16 mouse cellular contexts compared by ENCODE assay signal in the genomic region with DNA sequence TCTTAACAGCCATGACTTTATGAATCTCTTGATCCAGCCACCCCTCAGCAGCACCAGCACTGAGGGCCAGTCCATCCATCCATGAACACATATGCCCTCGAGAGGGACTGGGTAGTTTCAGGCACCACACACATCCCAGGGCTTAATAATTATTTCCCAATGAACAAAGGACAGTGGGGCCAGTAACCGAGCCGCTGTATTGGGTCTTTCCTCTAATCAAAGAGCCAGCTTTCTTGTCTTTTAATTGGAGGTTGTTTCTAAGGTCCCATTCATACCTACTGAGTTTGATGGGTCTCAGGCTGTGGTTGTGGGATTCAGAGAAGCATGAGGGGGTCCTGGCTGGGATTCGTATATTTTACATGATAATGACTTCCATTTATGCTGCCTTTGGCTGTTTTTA. TPM values are rescaled to one million over a fixed set of nuclear protein-coding genes. Genes with fewer than 3 reads are reported as not detected.
DNase-seq lines count a peak whose midpoint lies in the region; ATAC-seq and TF ChIP-seq lines count a peak whose summit lies in the region.
"Had no signal": no experiment of that assay in that cellular context is flagged by ENCODE, and none has a peak within 500 bp of the region (broad histone marks: within the 10 kb centered on the region; RNA-seq: fewer than 3 reads in every experiment).

No protein-coding gene starts in this region.

- H3K9me3 ChIP-seq in hindbrain, embryonic 12.5 days (replicated peaks): no peaks in the 10 kb centered on the region
- no peaks in the 10 kb centered on the region for H3K9me3 ChIP-seq in hindbrain, embryonic 11.5 days (ENCODE audit: control insufficient read depth, low read length)
- no peaks in the 10 kb centered on the region for H3K9me3 ChIP-seq in forebrain, embryonic 10.5 days
- H3K9me3 ChIP-seq in forebrain, postnatal 0 days (ENCODE audit: low read length): no peaks in the 10 kb centered on the region
- H3K9me3 ChIP-seq in neural tube, embryonic 12.5 days: no peaks in the 10 kb centered on the region
- H3K9me3 ChIP-seq: limb, embryonic 13.5 days had no signal

- no peak overlapping the region for H3K4me3 ChIP-seq in hindbrain, embryonic 12.5 days
- H3K4me3 ChIP-seq in hindbrain, embryonic 11.5 days (ENCODE audit: low read depth, low read length): no peak overlapping the region
- no peak overlapping the region for H3K4me3 ChIP-seq in forebrain, embryonic 10.5 days
- H3K4me3 ChIP-seq in forebrain, postnatal 0 days (ENCODE audit: low read depth, low read length): no peak overlapping the region
- no peak overlapping the region for H3K4me3 ChIP-seq in neural tube, embryonic 12.5 days
- H3K4me3 ChIP-seq: limb, embryonic 13.5 days had no signal

- H3K4me1 ChIP-seq in hindbrain, embryonic 12.5 days: peaks cover 2% of the 10 kb centered on the region
- H3K4me1 ChIP-seq in hindbrain, embryonic 11.5 days (replicated peaks; ENCODE audit: control insufficient read depth, insufficient read depth, low read length): no peaks in the 10 kb centered on the region; the same call in 1 of the 2 replicates
- peaks cover 28% of the 10 kb centered on the region for H3K4me1 ChIP-seq in forebrain, embryonic 10.5 days
- H3K4me1 ChIP-seq in forebrain, postnatal 0 days (ENCODE audit: insufficient read depth): no peaks in the 10 kb centered on the region
- peaks cover under 1% of the 10 kb centered on the region; the same call in 1 of the 2 replicates for H3K4me1 ChIP-seq in neural tube, embryonic 12.5 days
- H3K4me1 ChIP-seq: limb, embryonic 13.5 days had no signal

- H3K36me3 ChIP-seq in hindbrain, embryonic 12.5 days: no peaks in the 10 kb centered on the region
- H3K36me3 ChIP-seq in hindbrain, embryonic 11.5 days (ENCODE audit: control insufficient read depth, insufficient read depth, low read length): no peaks in the 10 kb centered on the region
- no peaks in the 10 kb centered on the region for H3K36me3 ChIP-seq in forebrain, embryonic 10.5 days (replicated peaks)
- H3K36me3 ChIP-seq in forebrain, postnatal 0 days (ENCODE audit: insufficient read depth): no peaks in the 10 kb centered on the region
- no peaks in the 10 kb centered on the region for H3K36me3 ChIP-seq in neural tube, embryonic 12.5 days
- H3K36me3 ChIP-seq: limb, embryonic 13.5 days had no signal

- ATAC-seq in hindbrain, embryonic 12.5 days (ENCODE audit: low FRiP score): peak; percentile 48
- ATAC-seq in hindbrain, embryonic 11.5 days (ENCODE audit: low FRiP score): no peak
- peak; percentile 89 for ATAC-seq in forebrain, postnatal 0 days
- peak; percentile 56; the same call in 1 of the 2 replicates for ATAC-seq in neural tube, embryonic 12.5 days (ENCODE audit: low FRiP score, low read depth)
- ATAC-seq: inflammation-experienced regulatory T-cells, adult 6 months had no signal

- no peak overlapping the region for H3K9ac ChIP-seq in hindbrain, embryonic 12.5 days
- H3K9ac ChIP-seq in hindbrain, embryonic 11.5 days (ENCODE audit: low read depth, low read length): no peak overlapping the region
- no peak overlapping the region for H3K9ac ChIP-seq in forebrain, postnatal 0 days
- H3K9ac ChIP-seq in neural tube, embryonic 12.5 days: no peak overlapping the region
- H3K9ac ChIP-seq: limb, embryonic 13.5 days had no signal

- TF ChIP-seq CTCF in forebrain, postnatal 0 days (IDR thresholded peaks at IDR 0.05; ENCODE audit: low read depth): no peak

- no peak for DNase-seq in hindbrain, embryonic 11.5 days (ENCODE audit: low spot score)
- DNase-seq in forebrain, embryonic 10.5 days (ENCODE audit: extremely low spot score, low spot score): no peak
- DNase-seq in forebrain, postnatal 0 days: no peak
- DNase-seq in adrenal gland, postnatal 10 days: no peak
- DNase-seq in cerebellum, adult 9-10 months: no peak
- DNase-seq: cerebellum, adult 8-10 months; lung, postnatal 36 days; thymus, postnatal 36 days had no signal

- no peaks in the 10 kb centered on the region for H3K27me3 ChIP-seq in hindbrain, embryonic 12.5 days
- H3K27me3 ChIP-seq in hindbrain, embryonic 11.5 days (ENCODE audit: control insufficient read depth, insufficient read depth, low read length): no peaks in the 10 kb centered on the region
- no peaks in the 10 kb centered on the region for H3K27me3 ChIP-seq in forebrain, embryonic 10.5 days (ENCODE audit: poor library complexity, severe bottlenecking)
- H3K27me3 ChIP-seq in forebrain, postnatal 0 days (ENCODE audit: insufficient read depth, low read length): no peaks in the 10 kb centered on the region; the same call in 1 of the 2 replicates
- H3K27me3 ChIP-seq in neural tube, embryonic 12.5 days (replicated peaks): no peaks in the 10 kb centered on the region
- H3K27me3 ChIP-seq: limb, embryonic 13.5 days had no signal

- H3K27ac ChIP-seq in hindbrain, embryonic 12.5 days: no peak overlapping the region
- no peak overlapping the region for H3K27ac ChIP-seq in hindbrain, embryonic 11.5 days (ENCODE audit: low read depth, low read length)
- peak overlapping the region; percentile 79 for H3K27ac ChIP-seq in forebrain, embryonic 10.5 days
- H3K27ac ChIP-seq in forebrain, postnatal 0 days (ENCODE audit: low read depth, low read length): peak overlapping the region; percentile 62; the same call in 1 of the 2 replicates
- no peak overlapping the region for H3K27ac ChIP-seq in neural tube, embryonic 12.5 days
- H3K27ac ChIP-seq: limb, embryonic 13.5 days; stomach, postnatal 0 days had no signal

- 54% methylated on average over 4 of the region's 4 CpGs for WGBS in hindbrain, embryonic 12.5 days
- WGBS in hindbrain, embryonic 11.5 days: 61% methylated on average over 4 of the region's 4 CpGs
- 60% methylated on average over 4 of the region's 4 CpGs for WGBS in forebrain, embryonic 10.5 days
- 13% methylated on average over 4 of the region's 4 CpGs for WGBS in forebrain, postnatal 0 days
- WGBS in neural tube, embryonic 12.5 days: 40% methylated on average over 4 of the region's 4 CpGs

- no peak overlapping the region for H3K4me2 ChIP-seq in hindbrain, embryonic 12.5 days (replicated peaks)
- no peak overlapping the region for H3K4me2 ChIP-seq in hindbrain, embryonic 11.5 days (replicated peaks; ENCODE audit: low read depth, low read length)
- no peak overlapping the region for H3K4me2 ChIP-seq in forebrain, postnatal 0 days (ENCODE audit: low read depth)
- no peak overlapping the region for H3K4me2 ChIP-seq in neural tube, embryonic 12.5 days (replicated peaks)
- H3K4me2 ChIP-seq: limb, embryonic 13.5 days had no signal

RNA-seq across cellular contexts. Expression of gene Adtrp, which starts 40.2 kb away (rescaled TPM):
- polyA plus RNA-seq in hindbrain, embryonic 12.5 days (2016; fragmentation: Nextera tagmentation; extraction: Ambion mirVana): 0.45 and 1.3 TPM in 2 replicates
- 0.32 TPM in 1 of 2 replicates, not detected in the other for polyA plus RNA-seq in hindbrain, embryonic 11.5 days (2014; fragmentation: Nextera tagmentation; extraction: Ambion mirVana)
- 0.75 TPM in 1 of 2 replicates, not detected in the other for polyA plus RNA-seq in forebrain, embryonic 10.5 days (2016; fragmentation: Nextera tagmentation; extraction: Ambion mirVana)
- total RNA-seq in forebrain, postnatal 0 days (2014; rRNA removed): not detected in 2 replicates
- polyA plus RNA-seq in forebrain, postnatal 0 days (2015; fragmentation: Nextera tagmentation; extraction: Ambion mirVana): 0.19 TPM in 1 of 2 replicates, not detected in the other
- 0.52 and 0.56 TPM in 2 replicates for polyA plus RNA-seq in neural tube, embryonic 12.5 days (2016; fragmentation: Nextera tagmentation; extraction: Ambion mirVana)
- 100 to 1,000 TPM in 1 of 2 experiments, 10 to 100 TPM in 1; 74.8 to 101 TPM for total RNA-seq in adrenal gland, postnatal 10 days (2021)
- total RNA-seq: granulocyte monocyte progenitor cell, adult 5-6 weeks had no signal
- polyA plus RNA-seq: C2C12; heart, embryonic 16.5 days; inflammation-experienced regulatory T-cells, adult 6 months had no signal

Comparison
In these comparisons a context has a peak if more than half of its experiments do, and no peak if none do; other contexts are left out.
1. H3K27ac ChIP-seq: peak in forebrain, embryonic 10.5 days (single experiment) and forebrain, postnatal 0 days (single experiment); none in hindbrain, embryonic 12.5 days (single experiment), hindbrain, embryonic 11.5 days (single experiment) and neural tube, embryonic 12.5 days (single experiment).